Mouse (Mus musculus) left cerebral cortex, adult 2 months (tissue): ENCODE measurements at regions not wholly inside any gene's neighbourhood (a gene's known extent, or its start where the extent isn't known, plus 50 kb on each side); places are given as distances from the start of the nearest gene placed in this dataset.

Source experiments
- DNase-seq, 2 experiments: peaks; one replicate each; pipeline ENCODE4 v3.0.0; 2021 to 2022; ENCODE audit warnings: low spot score in 2 of 2, mixed read lengths in 1 of 2; ENCODE audit errors: extremely low spot score in 1 of 2
- H3K27ac ChIP-seq: fragments of 200-600 bp; 2 replicates; pipeline ENCODE4 v1.8.1; 2022
- H3K4me3 ChIP-seq: fragments of 200-600 bp; 2 replicates; pipeline ENCODE4 v1.8.1; 2022
- CTCF ChIP-seq: fragments of 200-600 bp; IDR thresholded peaks from 2 replicates; pipeline ENCODE4 v1.8.1; 2022; ENCODE audit warnings: antibody characterized with exemption, mild to moderate bottlenecking, moderate library complexity
- intact Hi-C: fragments of 180-260 bp; cut with DNase I; formaldehyde crosslinking; loops from one replicate; pipeline ENCODE4 v1.15.1; 2025

DNA sequence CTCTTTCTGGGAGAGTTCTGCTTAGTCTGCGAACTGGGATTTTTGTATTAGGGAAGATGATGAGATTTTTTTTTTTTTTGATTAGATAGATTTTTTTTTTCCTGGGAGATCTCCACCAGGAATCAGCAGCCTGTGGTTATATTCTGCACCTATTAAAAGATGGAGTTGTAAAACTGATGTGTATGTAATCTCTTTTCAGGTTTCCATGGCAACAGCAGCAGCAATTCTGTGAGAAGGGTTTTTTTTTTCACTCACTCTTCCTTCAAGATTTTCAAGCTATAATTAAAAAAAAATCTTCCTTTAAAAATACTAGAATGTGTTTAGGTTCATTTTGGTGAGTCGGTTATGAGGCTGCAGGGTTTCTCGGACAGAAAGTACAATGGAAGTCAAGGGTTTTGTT, 224.5 kb upstream of the Daam1 start:
- no peak overlapping the region for H3K27ac ChIP-seq
- intact Hi-C loops: no loop called here
- DNase-seq: no peak
- TF ChIP-seq CTCF: no peak
- no peak overlapping the region for H3K4me3 ChIP-seq

- H3K4me3 ChIP-seq: no peak overlapping the region
- no peak for DNase-seq
- intact Hi-C loops: no loop called here
- no peak for TF ChIP-seq CTCF
- no peak overlapping the region for H3K27ac ChIP-seq
These were observed 222.9 kb upstream of the Daam1 start for GRCm38 (mm10) chr12:71607966-71608365.

GRCm38 (mm10) chr12:71613326-71613725, 217.6 kb upstream of the Daam1 start:
- TF ChIP-seq CTCF: no peak
- Histone ChIP-seq H3K27ac (no peak overlapping the region), H3K4me3 (no peak overlapping the region)
- intact Hi-C loops: no loop called here
- DNase-seq: no peak

GRCm38 (mm10) chr12:71614945-71615344, 215.9 kb upstream of the Daam1 start:
- Histone ChIP-seq H3K4me3 (no peak overlapping the region), H3K27ac (no peak overlapping the region)
- TF ChIP-seq CTCF: no peak
- intact Hi-C loops: no loop called here
- no peak for DNase-seq

GRCm38 (mm10) chr12:71615383-71615782, 215.5 kb upstream of the Daam1 start:
- no peak for TF ChIP-seq CTCF

DNA sequence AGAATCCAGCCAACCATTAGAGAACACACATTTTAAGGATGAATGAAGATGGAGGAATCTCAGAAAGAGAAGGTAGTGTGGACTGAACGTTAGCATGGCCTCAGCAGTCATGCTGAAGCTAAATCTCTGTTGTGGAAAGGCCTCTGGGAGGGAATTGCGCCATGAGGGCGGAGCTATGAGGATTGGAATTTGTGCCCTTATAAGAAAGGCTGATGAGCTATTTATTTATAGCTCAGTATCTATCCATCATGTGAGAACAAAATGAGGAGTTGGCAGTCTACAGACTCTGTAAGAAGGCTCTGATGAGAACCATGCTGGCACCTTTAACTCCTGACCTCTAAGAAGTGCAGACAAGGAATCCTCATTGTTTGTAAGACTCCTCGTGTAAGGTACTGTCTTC, 214.8 kb upstream of the Daam1 start:
- DNase-seq: no peak
- intact Hi-C loops: no loop called here
- no peak overlapping the region for H3K4me3 ChIP-seq

More at GRCm38 (mm10) chr12:71615383-71615782, 215.5 kb upstream of the Daam1 start:
- H3K27ac ChIP-seq: no peak overlapping the region
- DNase-seq: no peak
- intact Hi-C loops: no loop called here
- H3K4me3 ChIP-seq: no peak overlapping the region

GRCm38 (mm10) chr12:71618466-71618865, 212.4 kb upstream of the Daam1 start:
- intact Hi-C loops: no loop called here
- no peak for DNase-seq
- H3K4me3 ChIP-seq: no peak overlapping the region
- H3K27ac ChIP-seq: no peak overlapping the region
- no peak for TF ChIP-seq CTCF

More for the DNA sequence above, 214.8 kb upstream of the Daam1 start:
- no peak for TF ChIP-seq CTCF
- H3K27ac ChIP-seq: no peak overlapping the region

DNA sequence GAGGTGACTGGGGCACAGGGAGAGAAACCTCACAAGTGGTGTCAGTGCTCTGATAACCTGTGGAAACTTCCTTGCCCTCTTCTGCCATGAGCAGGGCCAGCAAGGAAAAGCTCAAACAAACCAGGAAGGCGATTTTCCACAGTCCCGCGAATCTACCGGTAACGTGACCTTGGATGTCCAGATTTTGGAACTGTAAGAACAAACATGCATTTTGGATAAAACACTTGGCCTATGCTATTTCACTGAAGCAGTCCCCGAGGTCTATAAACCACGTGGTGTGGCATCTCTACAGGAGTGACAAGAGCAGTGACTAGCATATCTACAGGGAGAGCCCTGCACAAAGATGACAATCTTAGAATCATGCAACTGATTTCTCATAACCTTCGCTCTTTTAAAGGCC, 211.9 kb upstream of the Daam1 start:
- H3K27ac ChIP-seq: no peak overlapping the region
- no peak for DNase-seq
- H3K4me3 ChIP-seq: no peak overlapping the region
- no peak for TF ChIP-seq CTCF
- intact Hi-C loops: no loop called here

DNA sequence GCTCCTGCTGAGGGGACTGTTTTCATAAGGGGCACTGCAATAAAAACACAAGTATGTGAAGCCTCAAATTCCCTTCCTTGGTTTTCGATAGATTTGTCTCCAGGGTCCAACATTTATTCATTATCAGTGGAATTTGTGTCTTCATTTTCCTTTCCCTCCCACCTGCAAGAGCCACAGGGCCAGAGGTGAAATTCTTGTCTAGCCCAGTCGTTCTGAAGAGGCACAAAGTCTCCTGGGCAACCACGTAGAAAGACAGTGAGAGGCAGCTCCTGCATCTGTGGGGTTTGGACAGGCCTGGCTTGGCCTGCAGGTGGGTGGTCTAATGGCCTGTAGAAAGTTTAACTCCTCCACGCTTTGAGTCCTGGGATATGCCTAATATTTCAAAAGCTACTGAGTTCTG, 211.3 kb upstream of the Daam1 start:
- no peak for DNase-seq
- intact Hi-C loops: no loop called here
- Histone ChIP-seq H3K4me3 (no peak overlapping the region), H3K27ac (no peak overlapping the region)
- no peak for TF ChIP-seq CTCF

DNA sequence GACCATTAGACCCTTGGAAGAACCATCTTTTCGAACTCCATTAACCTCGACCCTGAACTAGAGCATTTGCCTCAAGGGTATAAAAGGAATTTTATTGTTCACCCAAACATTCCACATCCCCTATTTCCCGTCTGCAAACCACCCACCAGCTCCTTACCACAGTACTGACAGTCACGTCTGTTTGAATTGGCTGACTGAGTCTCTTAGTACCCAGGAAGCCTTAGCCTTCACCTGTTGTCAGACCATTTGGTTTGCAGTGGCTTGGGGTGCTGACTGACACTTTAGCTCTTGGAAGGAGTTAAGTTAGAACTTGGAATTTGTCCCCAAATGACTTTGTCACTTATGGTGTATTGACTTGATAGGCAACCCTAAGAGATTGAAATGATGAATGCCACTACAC, 209.3 kb upstream of the Daam1 start:
- no peak overlapping the region for H3K27ac ChIP-seq
- intact Hi-C loops: no loop called here
- DNase-seq: no peak
- TF ChIP-seq CTCF: no peak
- no peak overlapping the region for H3K4me3 ChIP-seq

- Histone ChIP-seq H3K27ac (no peak overlapping the region), H3K4me3 (no peak overlapping the region)
- no peak for TF ChIP-seq CTCF
- intact Hi-C loops: no loop called here
- no peak for DNase-seq
These were observed 208.1 kb upstream of the Daam1 start for GRCm38 (mm10) chr12:71622761-71623160.

DNA sequence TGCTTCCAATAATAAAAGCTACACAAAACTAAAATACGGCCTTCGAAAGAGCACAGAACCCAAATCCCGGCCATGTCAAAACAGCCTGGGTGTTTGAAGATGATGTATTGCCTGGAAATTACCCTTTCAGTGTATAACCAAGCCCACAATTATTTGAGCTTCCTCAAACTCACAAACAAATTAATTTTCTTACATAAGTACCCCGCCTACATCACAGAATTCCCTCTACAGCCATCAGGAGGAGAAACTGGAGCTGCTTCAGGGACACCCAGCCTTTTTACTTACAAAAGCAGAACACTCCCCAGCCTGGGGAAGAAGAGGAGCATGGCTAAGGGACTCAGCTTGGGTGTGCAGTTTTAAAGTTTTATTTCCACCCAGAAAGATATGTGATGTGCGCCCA, 207.6 kb upstream of the Daam1 start:
- intact Hi-C loops: no loop called here
- DNase-seq: no peak
- H3K27ac ChIP-seq: no peak overlapping the region

GRCm38 (mm10) chr12:71624076-71624475, 206.8 kb upstream of the Daam1 start:
- no peak for TF ChIP-seq CTCF
- intact Hi-C loops: no loop called here
- DNase-seq: no peak
- no peak overlapping the region for H3K27ac ChIP-seq
- no peak overlapping the region for H3K4me3 ChIP-seq

More for the DNA sequence above, 207.6 kb upstream of the Daam1 start:
- TF ChIP-seq CTCF: no peak
- no peak overlapping the region for H3K4me3 ChIP-seq

GRCm38 (mm10) chr12:71624676-71625075, 206.2 kb upstream of the Daam1 start:
- H3K27ac ChIP-seq: no peak overlapping the region
- TF ChIP-seq CTCF: no peak
- intact Hi-C loops: no loop called here

More at GRCm38 (mm10) chr12:71624676-71625075, 206.2 kb upstream of the Daam1 start:
- H3K4me3 ChIP-seq: no peak overlapping the region
- no peak for DNase-seq
